Mouse (Mus musculus): ENCODE measurements around the gene Fut7.

Gene Fut7

GRCm38 (mm10) chr2:25460551-25461309 lies 37.7 kb downstream of the Fut7 start, which contains the start of gene Paxx:
Paxx (minus strand) TSS chr2:25461094.
- DNase-seq = peak; percentile 96 to 97

GRCm38 (mm10) chr2:25461407-25461806 lies 38.3 kb downstream of the Fut7 start:
- no peak for DNase-seq

GRCm38 (mm10) chr2:25463630-25464029 lies 40.6 kb downstream of the Fut7 start:
- DNase-seq = no peak

GRCm38 (mm10) chr2:25465256-25465655 lies 42.2 kb downstream of the Fut7 start:
- no peak for DNase-seq

GRCm38 (mm10) chr2:25465816-25466635 lies 43.0 kb downstream of the Fut7 start:
- DNase-seq = no peak

GRCm38 (mm10) chr2:25467606-25468303 lies 44.7 kb downstream of the Fut7 start:
- no peak for DNase-seq

GRCm38 (mm10) chr2:25468962-25469915 lies 46.2 kb downstream of the Fut7 start:
- peak in 1 of 2 experiments; percentile 56 for DNase-seq

- DNase-seq = no peak
Measured at GRCm38 (mm10) chr2:25469969-25470368, 46.9 kb downstream of the Fut7 start, which contains the start of gene Ptgds. Ptgds (minus strand) TSS chr2:25470046.

GRCm38 (mm10) chr2:25472550-25472949 lies 49.5 kb downstream of the Fut7 start:
- DNase-seq = no peak
